Mouse (Mus musculus): ENCODE data around the gene Cdyl2. TPM values are rescaled to one million over a fixed set of nuclear protein-coding genes. Genes with fewer than 3 reads are reported as not detected.

Gene Cdyl2
- total RNA-seq, 2 experiments from 2014 or later, result 8.8 TPM

DNA sequence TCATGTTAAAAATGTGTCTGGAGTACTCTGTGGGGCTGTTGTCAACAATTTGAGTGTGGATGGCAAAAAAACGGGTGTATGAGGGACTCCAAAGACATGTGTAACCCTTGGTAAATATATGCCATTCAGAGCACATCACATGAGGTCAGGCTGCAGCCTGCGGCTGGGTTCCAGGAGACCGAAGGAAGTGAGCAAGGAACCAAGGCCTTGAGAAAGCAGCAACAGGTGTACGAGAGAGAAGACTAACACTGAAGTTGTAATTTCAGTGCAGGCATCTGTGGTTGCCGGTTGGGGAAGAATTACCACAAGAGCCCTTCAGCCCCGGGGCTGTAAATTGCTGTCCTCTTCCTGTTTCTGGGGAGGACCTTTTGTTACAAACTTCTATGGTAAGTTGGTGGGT lies 133.1 kb downstream of the Cdyl2 start:
- no peak overlapping the region for H3K4me3 ChIP-seq
- no peak overlapping the region for H3K27ac ChIP-seq
- no peak for TF ChIP-seq CTCF (conservative IDR thresholded peaks at IDR 0.05)
- DNase-seq (ENCODE audit: low spot score in 2 of 2), result no peak

DNA sequence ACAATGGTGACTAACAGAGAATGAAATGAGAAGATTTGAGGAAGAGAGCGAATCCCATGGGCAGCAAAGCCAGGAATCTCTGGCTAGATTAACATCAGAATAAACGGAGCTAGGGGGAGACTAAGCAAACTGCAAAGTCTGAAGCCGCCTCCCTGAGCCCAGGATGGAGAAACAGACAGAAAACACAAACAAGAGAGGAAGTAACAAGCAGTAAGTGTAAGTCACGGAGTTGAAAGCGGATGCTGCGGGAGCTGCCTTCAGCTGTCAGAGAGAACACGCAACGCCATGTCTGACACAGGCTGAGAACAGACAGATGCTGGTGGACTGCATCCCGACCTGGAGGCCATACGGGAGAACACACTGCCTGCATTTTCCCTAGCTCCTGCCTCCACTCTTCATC lies 141.6 kb downstream of the Cdyl2 start:
- Histone ChIP-seq H3K27ac (no peak overlapping the region), H3K4me3 (no peak overlapping the region)
- no peak for TF ChIP-seq CTCF (conservative IDR thresholded peaks at IDR 0.05)
- no peak for DNase-seq (ENCODE audit: low spot score in 2 of 2)

DNA sequence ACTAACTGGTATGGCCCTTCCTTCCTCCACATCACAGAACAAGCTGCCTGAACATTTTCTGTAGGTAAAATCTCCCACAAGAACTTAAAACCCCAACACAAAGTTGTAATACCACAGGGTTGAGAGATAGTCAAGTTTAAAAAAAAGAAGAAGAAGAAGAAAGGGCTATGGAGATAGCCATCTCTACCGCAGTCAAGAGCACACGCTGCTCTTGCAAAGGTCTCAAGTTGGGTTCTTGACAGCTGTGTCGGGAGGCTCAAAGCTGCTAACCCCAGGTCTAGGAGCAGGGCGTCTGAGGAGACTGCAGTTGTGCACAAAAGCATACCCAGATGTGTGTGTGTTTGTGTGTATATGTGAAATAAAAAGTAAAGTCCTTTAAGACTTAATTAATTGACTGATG lies 142.2 kb downstream of the Cdyl2 start:
- no peak for DNase-seq (ENCODE audit: low spot score in 2 of 2)
- H3K27ac ChIP-seq, result no peak overlapping the region
- no peak overlapping the region for H3K4me3 ChIP-seq
- TF ChIP-seq CTCF (conservative IDR thresholded peaks at IDR 0.05), result no peak

DNA sequence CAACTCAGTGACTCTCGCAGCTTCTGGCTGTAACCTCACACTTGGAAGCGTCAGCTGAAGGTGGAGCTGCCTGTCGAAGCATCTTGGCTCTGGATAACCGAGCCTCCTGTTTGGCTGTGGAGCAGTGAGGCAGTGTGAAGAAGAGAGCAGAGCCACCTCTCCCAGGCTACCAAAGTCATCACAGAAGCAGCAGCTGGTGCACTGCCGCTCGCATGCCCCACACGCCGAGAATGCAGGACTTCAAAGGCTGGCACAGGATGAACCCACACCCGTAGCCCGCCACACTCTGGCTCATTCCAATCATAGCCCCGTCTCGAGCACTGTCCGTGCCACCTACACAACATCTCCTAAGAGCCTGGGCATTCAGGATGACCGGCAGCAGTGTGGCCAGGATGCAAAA lies 142.7 kb downstream of the Cdyl2 start:
- Histone ChIP-seq H3K4me3 (no peak overlapping the region), H3K27ac (no peak overlapping the region)
- no peak for DNase-seq (ENCODE audit: low spot score in 2 of 2)
- no peak for TF ChIP-seq CTCF (conservative IDR thresholded peaks at IDR 0.05)

GRCm38 (mm10) chr8:116587616-116588468 lies 144.9 kb downstream of the Cdyl2 start:
- TF ChIP-seq CTCF (conservative IDR thresholded peaks at IDR 0.05), result no peak
- Histone ChIP-seq H3K4me3 (no peak overlapping the region), H3K27ac (no peak overlapping the region)
- no peak for DNase-seq (ENCODE audit: low spot score in 2 of 2)

DNA sequence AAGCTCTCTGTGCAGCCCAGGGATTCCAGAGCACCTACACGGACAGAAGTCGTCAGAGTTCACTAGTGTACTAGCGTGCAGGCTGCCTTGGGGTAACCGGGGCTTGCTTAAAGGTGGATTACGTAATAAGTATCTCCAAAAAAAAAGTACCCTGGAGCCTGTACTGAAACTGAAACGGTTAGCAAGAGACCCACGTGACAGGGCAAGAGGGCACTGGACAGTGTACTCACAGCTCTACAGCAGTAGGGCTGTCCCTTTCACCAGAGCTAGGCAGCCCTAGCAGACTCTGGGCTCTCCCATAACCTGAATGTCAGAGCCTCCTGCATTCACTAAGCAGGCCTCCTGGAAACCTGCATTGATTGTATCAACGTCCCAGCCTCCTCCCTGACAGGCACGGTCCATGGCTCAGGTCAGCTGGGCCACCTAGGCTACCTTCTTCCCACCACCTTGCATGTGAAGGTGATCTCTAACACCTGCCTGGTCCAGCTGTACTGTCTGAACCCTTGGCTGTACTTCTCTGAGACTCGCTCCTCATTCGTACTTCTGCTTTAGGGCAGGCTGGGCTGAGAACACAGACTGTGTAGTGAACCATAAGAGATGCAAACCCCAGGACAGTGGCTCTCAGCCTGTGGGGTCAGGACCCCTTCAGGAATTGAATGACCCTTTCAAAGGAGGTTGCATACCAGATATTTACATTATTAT lies 151.3 kb downstream of the Cdyl2 start:
- TF ChIP-seq CTCF (conservative IDR thresholded peaks at IDR 0.05), result no peak
- no peak for DNase-seq (ENCODE audit: low spot score in 2 of 2)
- Histone ChIP-seq H3K4me3 (no peak overlapping the region), H3K27ac (no peak overlapping the region)

- TF ChIP-seq CTCF (conservative IDR thresholded peaks at IDR 0.05), result no peak
- H3K27ac ChIP-seq, result no peak overlapping the region
- H3K4me3 ChIP-seq, result no peak overlapping the region
- DNase-seq (ENCODE audit: low spot score in 2 of 2), result no peak
Observed at GRCm38 (mm10) chr8:116576732-116577131, 156.1 kb downstream of the Cdyl2 start.

- Histone ChIP-seq H3K27ac (no peak overlapping the region), H3K4me3 (no peak overlapping the region)
- TF ChIP-seq CTCF (conservative IDR thresholded peaks at IDR 0.05), result no peak
- DNase-seq (ENCODE audit: low spot score in 2 of 2), result no peak
Observed at GRCm38 (mm10) chr8:116573085-116573484, 159.7 kb downstream of the Cdyl2 start.

DNA sequence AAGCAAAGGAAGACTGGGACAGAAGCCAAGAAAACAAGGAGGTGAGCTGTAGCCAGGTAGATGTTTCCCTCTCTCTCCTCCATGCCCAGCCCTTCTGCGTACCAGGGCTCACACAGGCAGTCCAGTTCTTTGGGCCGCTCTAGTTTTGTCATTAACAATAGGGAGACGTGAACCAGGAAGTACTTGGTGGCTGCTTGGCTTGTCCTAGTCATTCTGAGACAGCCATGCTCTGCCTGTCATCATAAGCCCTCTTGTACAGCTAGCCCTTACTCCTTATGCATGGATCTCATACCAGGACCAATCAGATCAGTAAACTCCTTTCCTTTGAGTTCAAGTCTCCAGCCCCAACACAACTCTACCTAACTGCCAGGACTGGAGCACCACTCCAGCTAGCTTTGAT lies 180.0 kb downstream of the Cdyl2 start:
- Histone ChIP-seq H3K27ac (no peak overlapping the region), H3K4me3 (no peak overlapping the region)
- DNase-seq (ENCODE audit: low spot score in 2 of 2), result no peak
- no peak for TF ChIP-seq CTCF (conservative IDR thresholded peaks at IDR 0.05)

DNA sequence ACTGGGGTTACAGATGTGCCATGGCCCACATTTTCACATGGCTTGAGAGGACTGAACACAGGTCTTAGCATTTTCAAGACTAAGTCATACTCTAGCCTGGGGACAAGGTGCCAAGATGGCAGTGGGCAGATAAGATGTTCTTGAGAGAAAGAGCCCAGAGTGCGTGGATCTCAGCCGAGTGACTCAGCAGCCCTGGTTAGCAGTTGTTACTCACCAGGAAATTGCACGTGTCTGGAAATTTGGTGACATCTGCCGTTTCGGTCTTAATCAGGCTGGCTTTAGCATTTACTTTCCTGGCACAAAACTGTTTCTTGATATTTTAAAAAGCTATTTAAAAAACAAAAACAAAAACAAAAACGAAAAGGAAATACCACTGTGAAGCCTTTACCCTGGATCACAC lies 180.5 kb downstream of the Cdyl2 start:
- no peak for TF ChIP-seq CTCF (conservative IDR thresholded peaks at IDR 0.05)
- no peak for DNase-seq (ENCODE audit: low spot score in 2 of 2)
- no peak overlapping the region for H3K4me3 ChIP-seq
- H3K27ac ChIP-seq, result no peak overlapping the region

DNA sequence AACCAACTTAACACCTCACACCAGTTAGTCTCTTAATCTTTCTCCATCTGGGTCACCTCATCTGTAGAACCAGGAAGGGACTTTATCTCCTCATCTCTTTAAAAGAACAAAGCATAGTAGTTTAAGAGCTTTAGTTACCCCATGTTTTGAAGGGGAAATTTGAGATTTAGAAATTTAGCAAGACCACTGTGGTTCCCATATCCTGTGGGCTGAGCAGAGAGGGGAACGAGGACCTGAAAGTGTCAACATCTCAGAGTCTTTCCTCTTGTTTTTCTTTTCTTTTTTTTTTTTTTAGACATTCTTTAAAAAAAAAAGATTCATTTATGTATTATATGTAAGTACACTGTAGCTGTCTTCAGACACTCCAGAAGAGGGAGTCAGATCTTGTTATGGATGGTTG lies 189.4 kb downstream of the Cdyl2 start:
- no peak overlapping the region for H3K27ac ChIP-seq
- no peak for DNase-seq (ENCODE audit: low spot score in 2 of 2)
- no peak for TF ChIP-seq CTCF (conservative IDR thresholded peaks at IDR 0.05)
- H3K4me3 ChIP-seq, result no peak overlapping the region

- DNase-seq (ENCODE audit: low spot score in 2 of 2), result no peak
- no peak overlapping the region for H3K4me3 ChIP-seq
- H3K27ac ChIP-seq, result no peak overlapping the region
- no peak for TF ChIP-seq CTCF (conservative IDR thresholded peaks at IDR 0.05)
Observed at GRCm38 (mm10) chr8:116542842-116543241, 189.9 kb downstream of the Cdyl2 start.

GRCm38 (mm10) chr8:116540136-116540535 lies 192.7 kb downstream of the Cdyl2 start:
- no peak for TF ChIP-seq CTCF (conservative IDR thresholded peaks at IDR 0.05)
- Histone ChIP-seq H3K27ac (no peak overlapping the region), H3K4me3 (no peak overlapping the region)
- no peak for DNase-seq (ENCODE audit: low spot score in 2 of 2)

- DNase-seq (ENCODE audit: low spot score in 2 of 2), result no peak
- H3K27ac ChIP-seq, result no peak overlapping the region
- TF ChIP-seq CTCF (conservative IDR thresholded peaks at IDR 0.05), result no peak
Observed at GRCm38 (mm10) chr8:116538763-116539162, 194.0 kb downstream of the Cdyl2 start.

More at GRCm38 (mm10) chr8:116538763-116539162, 194.0 kb downstream of the Cdyl2 start:
- no peak overlapping the region for H3K4me3 ChIP-seq

All from layer of hippocampus, adult 2 months (tissue).